Mouse (Mus musculus): ENCODE data around the gene Ntsr1. TPM values are rescaled to one million over a fixed set of nuclear protein-coding genes. Genes with fewer than 3 reads are reported as not detected.

Gene Ntsr1
- total RNA-seq, 2 experiments from 2014 or later, result 11.4 to 14.1 TPM

DNA sequence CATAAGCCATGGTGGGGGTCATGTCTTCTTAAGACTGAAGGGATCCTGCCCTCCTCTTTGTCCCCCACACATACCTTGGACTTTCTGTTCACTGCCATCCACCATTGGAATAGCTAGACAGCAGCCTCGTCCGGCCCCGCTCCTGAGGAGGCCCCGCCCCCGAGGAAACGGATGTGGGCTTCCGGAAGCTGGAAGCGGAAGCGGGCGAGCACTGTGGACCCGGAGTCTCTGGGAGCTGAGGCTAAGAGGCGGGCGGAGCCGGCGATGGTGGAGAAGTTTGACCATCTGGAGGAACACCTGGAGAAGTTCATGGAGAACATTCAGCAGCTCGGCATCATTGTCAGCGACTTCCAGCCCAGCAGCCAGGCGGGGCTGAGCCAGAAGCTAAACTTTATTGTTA is 45.3 kb downstream of the Ntsr1 start:
- no peak for DNase-seq (ENCODE audit: low spot score in 2 of 2)
- intact Hi-C loops (cut with DNase I), result no loop called here

DNA sequence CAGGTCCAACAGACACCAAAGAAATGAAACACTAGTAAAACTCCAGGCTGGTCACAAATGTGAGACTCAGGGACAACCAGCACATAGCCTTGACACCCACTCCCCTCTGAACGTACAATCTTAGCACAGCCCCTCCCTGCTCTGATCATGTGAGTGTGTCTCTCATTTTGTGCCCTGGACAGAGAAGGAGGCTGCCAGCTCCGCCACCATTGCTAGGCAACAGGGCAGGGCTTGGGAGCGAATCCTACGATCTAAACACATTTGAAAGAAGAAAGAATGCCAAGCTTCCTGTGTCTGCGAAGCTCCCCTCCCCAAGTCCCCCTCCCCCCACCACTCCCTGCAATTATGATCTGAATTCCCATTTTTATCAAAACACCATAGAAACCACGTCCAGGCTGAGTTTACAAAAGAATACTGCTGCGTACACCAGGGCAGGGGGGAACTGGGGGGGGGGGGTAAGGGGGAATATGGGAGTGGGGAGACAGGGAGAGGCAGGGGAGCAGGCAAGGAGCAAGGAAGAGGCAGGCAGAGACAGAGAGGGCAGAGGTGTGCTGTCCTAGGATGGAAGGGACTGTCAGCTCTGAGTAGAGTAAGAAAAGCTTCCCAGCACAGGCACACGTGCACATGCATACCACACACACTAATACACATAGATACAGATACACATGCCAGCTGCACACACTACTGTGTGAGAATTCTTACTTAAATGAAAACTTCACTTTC is 47.8 kb downstream of the Ntsr1 start:
- DNase-seq (ENCODE audit: low spot score in 2 of 2), result peak in 1 of 2 experiments; percentile 52
- intact Hi-C loops (cut with DNase I), result no loop called here

DNA sequence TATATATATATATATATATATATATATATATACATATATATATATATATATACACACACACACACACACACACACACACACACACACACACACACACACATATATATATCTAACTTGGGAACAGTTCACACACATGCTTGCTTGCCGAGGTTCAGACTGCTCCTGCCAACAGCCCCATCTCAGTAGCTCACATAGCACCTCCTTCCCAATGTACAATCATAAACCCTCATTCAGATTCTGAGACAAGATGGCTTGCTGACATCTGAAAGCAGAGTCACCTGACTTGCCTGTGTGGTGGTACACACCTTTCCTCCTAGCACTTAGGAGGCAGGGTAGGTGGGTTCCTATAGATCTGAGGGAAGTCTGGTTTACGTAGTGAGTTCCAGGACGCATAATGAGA is 52.6 kb downstream of the Ntsr1 start:
- DNase-seq (ENCODE audit: low spot score in 2 of 2), result peak in 1 of 2 experiments; percentile 53
- intact Hi-C loops (cut with DNase I), result no loop called here

DNA sequence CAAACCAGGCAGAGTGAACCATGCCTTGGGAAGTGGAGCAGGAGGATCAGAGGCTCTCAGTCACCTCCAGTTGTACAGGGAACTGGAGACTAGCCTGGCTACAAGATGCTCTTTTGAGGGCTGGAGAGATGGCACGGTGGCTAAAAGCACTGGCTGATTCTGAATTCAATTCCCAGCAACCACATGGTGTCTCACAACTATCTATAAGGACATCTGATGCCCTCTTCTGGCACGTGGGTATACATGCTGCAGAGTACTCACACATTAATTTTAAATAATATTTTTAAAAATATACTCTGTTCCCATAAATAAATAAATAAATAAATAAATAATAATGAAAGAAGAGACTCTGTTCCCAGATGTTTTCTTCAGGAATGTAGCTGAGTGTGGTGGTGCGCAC is 55.4 kb downstream of the Ntsr1 start:
- DNase-seq (ENCODE audit: low spot score in 2 of 2), result no peak

DNA sequence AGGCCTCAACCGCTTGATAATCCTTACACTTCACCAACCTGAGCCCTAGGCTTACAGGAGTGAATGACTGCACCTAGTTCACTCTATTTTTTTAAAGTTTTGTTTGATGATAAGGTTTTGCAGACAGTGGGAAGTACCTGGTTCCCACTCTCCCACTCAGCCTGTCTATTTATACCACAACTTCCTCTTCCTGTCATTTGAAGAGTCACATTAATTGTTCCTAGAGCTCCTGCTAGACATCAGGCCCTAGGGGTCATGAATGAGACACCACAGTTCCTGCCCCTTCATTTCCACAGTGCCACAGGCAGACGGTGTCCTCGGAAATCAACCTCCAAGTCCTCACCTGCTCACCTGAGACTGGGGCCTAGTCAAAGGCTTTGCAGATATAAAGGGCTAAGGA is 56.7 kb downstream of the Ntsr1 start:
- DNase-seq (ENCODE audit: low spot score in 2 of 2), result no peak
- intact Hi-C loops (cut with DNase I), result loop anchor here (5.0 kb wide), 1 partner anchor 84 kb away; no protein-coding TSS in a partner anchor

More for the DNA sequence above, 55.4 kb downstream of the Ntsr1 start:
- intact Hi-C loops (cut with DNase I), result loop anchor here (5.0 kb wide), 1 partner anchor 83 kb away; no protein-coding TSS in a partner anchor

DNA sequence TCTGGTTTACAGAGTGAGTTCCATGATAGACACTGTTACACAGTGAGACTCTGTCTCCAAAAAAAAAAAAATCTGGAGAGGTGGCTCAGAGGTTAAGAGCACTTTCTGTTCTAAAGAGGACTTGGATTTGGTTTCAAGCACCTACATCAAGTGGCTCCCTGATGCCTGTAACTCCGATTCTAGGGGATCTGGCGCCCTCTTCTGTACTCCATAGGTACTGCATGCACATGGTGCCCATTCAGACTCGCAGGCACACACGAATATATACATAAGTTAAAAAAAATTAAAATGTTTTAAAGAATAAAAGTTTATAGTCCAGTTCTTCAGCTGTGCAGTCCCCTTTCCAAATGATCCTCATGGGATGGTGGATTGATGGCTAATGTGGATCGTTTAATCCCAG is 60.5 kb downstream of the Ntsr1 start:
- intact Hi-C loops (cut with DNase I), result no loop called here
- no peak for DNase-seq (ENCODE audit: low spot score in 2 of 2)

DNA sequence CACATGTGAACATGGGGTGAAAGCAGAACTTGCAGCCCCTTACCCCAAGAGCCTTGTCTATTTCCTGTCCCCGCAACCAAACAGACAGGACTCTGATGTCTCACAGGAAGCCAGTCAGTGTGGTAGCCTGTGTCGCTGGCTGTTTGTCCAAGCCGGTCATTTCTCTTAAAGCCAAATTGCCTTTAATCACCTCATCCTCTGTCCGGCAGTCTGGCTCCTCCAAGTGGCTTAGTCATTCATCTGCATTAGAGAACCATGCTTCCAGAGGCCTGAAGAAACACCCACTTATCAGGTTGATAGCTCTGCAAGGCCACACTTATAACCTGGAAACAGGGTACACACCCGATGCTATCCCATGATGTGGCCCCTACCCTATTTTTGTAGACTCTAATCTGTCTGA is 62.4 kb downstream of the Ntsr1 start:
- no peak for DNase-seq (ENCODE audit: low spot score in 2 of 2)
- intact Hi-C loops (cut with DNase I), result no loop called here

DNA sequence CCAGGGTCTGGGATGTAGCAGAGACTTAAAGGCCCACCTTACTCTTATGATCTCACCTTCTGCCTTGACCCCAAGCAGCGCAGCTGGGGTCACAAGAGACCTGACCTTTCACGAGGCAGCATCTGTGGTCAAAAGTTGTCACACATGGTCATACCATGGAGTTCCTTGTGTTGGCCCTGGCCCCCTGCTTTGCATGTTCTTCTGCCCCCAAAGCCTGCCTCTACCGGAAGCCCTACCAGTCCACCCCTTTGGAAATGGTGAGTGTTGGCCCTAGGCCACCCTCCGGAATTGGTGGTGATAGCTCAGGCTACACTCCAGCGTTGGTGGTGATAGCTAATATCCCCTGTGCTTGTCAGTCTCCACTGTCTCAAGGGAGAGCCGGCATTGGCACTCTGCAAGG is 63.5 kb downstream of the Ntsr1 start:
- intact Hi-C loops (cut with DNase I), result no loop called here
- DNase-seq (ENCODE audit: low spot score in 2 of 2), result no peak

DNA sequence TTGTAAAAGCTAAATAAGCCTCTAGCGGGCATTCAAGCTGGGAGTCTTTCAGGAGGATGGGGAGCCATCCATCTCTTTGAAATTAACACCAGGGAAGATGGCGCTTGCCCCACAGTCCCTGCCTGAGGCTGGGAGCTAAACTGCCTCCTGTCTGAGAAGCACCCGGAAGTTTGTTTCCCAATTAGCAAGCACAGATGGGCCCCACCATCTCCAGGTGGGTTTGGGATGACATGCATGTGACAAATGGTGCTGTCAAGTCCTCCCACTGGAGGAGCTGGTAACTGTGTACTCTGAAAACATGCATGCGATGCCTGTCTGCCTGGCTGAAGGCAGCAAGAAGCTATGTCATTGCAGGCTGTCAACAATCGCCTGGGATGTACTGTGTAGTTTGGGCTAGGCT is 64.1 kb downstream of the Ntsr1 start:
- no peak for DNase-seq (ENCODE audit: low spot score in 2 of 2)
- intact Hi-C loops (cut with DNase I), result no loop called here

DNA sequence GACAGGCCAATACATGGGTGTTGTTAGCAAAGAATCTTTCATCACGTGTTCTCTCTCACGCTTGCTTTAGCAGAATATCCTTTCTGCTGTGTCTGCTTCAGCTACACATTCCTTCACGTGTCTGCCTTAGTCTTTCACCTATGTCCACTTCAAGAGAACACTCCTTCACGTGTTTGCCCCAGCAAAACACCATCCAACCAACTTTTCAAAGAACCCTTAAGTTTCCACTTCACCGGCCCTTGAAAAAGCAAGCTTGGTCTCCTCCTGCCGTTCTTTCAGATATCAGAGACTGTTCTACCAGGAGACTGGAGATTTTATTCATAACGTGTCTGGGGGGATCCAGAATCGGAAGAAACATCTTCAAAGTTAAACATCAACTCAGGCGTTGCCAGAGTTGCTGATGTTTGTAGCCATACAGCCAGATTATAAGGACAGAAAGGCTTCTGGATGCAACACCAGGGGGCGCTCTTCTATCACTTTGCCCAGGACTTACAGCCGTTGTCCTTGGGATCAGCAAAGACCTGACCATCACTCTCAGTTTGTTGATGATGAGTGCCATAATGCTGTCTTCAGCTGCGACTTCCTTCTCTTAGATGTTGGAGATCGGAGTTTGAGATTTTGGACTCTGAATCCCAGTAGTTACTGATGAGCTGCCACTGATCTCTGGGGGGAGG is 66.6 kb downstream of the Ntsr1 start:
- no peak for DNase-seq (ENCODE audit: low spot score in 2 of 2)
- intact Hi-C loops (cut with DNase I), result no loop called here

DNA sequence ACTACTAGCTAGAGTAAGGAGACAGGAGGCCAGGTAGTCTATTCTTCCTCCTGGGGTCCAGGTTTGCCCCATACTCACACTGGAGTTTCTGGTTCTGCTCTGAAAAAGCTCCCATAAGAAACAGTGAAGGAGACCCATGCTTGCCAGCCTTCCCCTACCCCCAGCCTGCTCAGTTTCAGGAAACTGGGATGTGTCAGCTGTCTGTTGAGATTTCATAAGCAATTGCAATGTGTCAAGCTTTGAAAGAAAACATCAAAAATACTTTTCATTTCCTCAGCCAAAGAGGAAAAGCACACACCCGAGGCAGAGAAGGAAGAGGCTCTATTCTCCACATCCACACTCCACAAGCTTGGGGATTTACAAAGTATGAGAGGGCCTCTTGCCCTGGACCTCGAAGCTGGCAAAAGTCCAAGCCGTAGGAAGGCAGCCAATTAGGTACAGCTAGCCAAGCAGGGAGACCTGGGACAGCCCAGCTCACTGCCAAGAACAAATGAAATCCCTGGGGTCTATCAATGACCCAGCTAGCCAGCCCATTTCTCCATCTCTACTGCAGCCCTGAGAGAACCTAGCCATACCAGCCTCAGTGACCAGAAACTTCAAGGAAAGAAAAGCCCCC is 69.4 kb downstream of the Ntsr1 start:
- DNase-seq (ENCODE audit: low spot score in 2 of 2), result peak in 1 of 2 experiments; percentile 36
- intact Hi-C loops (cut with DNase I), result no loop called here

DNA sequence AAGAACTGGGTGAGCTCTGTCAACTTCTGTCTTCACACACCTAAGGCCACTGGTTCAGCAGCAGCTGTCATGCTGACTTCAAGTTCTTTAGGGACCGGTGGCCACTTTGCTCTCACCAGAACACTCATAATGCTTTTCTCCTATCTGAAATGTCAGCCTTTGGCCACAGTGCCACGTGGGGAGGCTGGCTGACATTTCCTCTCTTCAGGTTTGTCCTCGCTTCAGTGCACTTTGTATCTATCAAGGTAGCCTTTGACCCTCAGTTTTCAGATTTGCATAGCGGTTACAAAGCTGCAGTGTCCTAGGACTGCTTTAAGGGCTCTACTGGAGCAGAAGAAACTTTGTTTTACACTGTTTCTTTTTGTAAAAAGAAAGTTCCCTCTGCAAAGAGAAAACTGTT is 76.7 kb downstream of the Ntsr1 start:
- no peak for DNase-seq (ENCODE audit: low spot score in 2 of 2)
- intact Hi-C loops (cut with DNase I), result loop anchor here (5.0 kb wide), 1 partner anchor 219 kb away; no protein-coding TSS in a partner anchor

DNA sequence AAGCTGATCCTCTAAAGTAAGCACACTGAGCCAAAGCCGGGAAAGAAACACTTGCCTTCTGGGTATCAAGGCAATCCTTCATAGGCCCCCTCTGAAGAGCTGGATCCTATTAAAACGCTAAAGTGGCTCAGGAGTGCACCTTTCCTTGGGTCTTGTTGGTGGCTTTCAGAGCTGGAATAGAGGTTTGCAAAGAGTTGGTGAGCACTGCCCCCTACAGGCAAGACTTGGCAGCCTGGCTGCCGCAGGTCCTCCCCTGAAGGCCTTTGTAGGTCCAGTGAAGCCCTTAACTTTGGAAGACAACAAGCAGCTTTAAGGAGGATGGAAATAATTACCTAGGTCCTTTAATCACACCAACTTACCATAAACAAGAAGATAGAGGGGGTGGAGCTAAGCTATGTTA is 78.9 kb downstream of the Ntsr1 start:
- intact Hi-C loops (cut with DNase I), result loop anchor here (1.0 to 5.0 kb wide), 2 partner anchors 106 to 221 kb away; no protein-coding TSS in a partner anchor

DNA sequence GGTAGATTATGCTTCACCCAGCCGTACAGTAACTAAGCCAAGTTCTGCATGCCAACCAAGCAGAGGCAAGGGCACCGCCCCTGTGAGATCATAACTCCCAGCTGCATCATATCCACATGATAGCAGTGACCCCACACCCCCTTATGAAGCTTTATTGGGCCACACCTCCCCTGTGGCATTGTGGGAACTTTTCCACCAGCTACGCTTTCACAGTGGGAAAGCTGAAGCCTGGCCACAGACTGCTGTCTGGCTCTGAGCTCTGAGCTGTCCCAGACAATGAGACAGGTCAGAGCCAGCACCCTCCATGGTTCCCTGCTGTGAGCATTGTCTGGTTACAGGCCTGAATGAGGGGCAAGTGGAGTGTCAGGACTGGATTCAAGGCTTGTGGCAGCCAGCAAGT is 81.2 kb downstream of the Ntsr1 start, which contains the start of gene Mrgbp:
TSS of gene Mrgbp (plus strand) at position 303 of the 400 bp plus-strand sequence.
- no peak for DNase-seq (ENCODE audit: low spot score in 2 of 2)
- intact Hi-C loops (cut with DNase I), result loop anchor here (2.0 to 5.0 kb wide), 3 partner anchors 76 to 306 kb away; no protein-coding TSS in a partner anchor

More for the DNA sequence above, 78.9 kb downstream of the Ntsr1 start:
- DNase-seq (ENCODE audit: low spot score in 2 of 2), result peak; percentile 62 to 81

DNA sequence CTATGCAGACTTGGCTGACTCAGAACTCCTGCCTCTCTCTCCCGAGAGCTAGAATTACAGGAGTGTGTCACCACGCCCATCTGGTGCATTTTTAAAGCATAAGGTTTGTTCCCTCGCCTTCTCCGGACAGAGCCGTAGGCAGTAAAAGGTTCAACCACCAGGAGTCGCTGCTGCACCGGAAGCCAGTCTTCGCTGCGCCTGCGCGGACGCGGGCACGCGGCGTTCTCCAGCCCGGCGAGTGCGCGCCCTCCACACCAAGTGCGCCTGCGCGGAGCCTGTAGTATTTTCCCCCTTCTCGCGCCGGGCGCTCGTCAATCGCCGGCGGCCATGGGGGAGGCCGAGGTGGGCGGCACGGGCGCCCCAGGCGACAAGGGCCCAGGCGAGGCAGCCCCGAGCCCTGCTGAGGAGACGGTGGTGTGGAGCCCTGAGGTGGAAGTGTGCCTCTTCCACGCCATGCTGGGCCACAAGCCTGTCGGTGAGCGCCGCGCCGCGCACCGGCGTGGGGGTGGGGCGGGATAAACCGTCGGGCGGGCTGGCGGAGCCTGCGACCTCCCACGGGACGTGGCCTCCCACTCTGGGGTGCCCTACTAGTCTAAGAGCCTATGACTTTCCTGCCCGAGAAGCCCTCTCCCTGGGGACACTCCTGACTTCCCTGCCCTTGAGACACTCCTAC is 82.8 kb downstream of the Ntsr1 start:
- peak; percentile 96 to 98 for DNase-seq (ENCODE audit: low spot score in 2 of 2)
- intact Hi-C loops (cut with DNase I), result loop anchor here (2.0 to 5.0 kb wide), 3 partner anchors 75 to 194 kb away; partner anchors contain the start of gene Bhlhe23

DNA sequence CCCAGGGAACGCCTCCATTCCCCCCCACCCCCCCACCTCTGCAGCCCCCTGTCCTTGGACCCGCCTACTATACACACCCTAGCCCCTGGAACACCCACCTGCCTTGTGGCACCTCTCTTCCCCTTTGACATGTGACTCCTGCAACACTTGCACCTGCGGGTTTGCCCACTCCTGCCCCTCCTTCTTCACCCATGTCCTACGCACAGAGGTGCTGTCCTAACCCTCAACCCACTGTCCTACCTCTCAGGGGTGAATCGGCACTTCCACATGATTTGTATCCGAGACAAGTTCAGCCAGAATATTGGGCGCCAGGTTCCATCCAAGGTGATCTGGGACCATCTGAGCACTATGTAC is 83.4 kb downstream of the Ntsr1 start:
- DNase-seq (ENCODE audit: low spot score in 2 of 2), result no peak
- intact Hi-C loops (cut with DNase I), result loop anchor here (2.0 to 5.0 kb wide), 3 partner anchors 74 to 194 kb away; partner anchors contain the start of gene Bhlhe23

DNA sequence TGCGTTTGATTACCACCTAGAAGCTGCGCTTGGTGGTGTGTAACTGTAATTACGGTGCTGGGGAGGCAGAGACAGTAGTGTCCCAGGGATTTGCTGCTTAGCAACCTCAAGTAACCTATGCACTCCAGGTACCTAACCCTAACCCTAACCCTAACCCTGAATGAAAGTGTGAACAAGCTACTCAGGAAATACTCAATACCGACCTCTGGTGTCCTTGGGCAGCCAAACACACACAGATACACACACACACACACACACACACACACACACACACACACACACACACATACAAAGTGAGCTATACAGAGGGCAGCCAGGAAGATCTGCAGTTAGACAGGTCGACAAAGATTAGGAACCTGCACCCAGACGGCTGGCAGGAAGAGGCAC is 89.0 kb downstream of the Ntsr1 start:
- intact Hi-C loops (cut with DNase I), result no loop called here
- peak in 1 of 2 experiments; percentile 44 for DNase-seq (ENCODE audit: low spot score in 2 of 2)

DNA sequence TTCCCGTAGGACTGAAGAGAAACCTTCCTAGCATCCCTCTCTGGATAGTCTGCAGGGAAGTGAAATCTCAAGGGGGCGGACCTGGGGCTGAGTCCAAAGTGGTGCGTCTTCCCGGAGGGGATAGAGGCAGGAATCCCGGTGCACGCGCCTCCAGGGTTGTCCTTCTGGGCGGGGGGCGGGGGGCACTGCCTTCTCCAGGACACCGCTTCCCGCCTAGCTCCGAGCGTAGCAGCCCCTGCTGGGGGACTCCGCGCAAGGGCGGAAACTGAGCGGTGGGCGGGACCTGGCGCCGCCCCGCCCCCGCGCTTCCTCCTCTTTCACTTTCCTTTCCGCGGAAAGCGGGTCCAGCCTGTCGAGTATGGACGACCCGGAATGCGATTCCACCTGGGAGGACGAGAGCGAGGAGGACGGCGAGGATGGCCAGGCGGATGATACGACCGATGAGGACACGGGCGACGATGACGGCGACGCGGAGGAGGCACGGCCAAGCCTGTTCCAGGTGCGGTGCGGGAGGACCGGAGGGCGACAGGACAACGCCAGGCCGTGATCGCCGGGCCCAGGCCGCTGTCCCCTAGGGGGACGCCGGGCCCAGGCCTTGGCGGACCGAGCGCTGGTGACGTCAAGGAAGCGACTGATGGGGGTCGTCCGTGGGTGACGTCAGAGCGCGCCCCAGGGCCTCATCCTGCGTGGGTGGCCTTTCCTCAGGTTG is 89.5 kb downstream of the Ntsr1 start, which contains the start of gene Ogfr:
TSS of gene Ogfr (plus strand) at position 123 of the 709 bp plus-strand sequence.
- intact Hi-C loops (cut with DNase I), result no loop called here

More for the DNA sequence above, 89.5 kb downstream of the Ntsr1 start, which contains the start of gene Ogfr:
- peak; percentile 84 to 85 for DNase-seq (ENCODE audit: low spot score in 2 of 2)

Data from left cerebral cortex, postnatal 14 days (tissue).